Mouse (Mus musculus): Measurements from ENCODE around the gene Clic3. TPM values are rescaled to one million over a fixed set of nuclear protein-coding genes. Genes with fewer than 3 reads are reported as not detected.

Gene Clic3
- total RNA-seq, 2 experiments from 2014 or later: 1.4 to 1.7 TPM

- no peak for DNase-seq (ENCODE audit: low spot score in 2 of 2)
Observed at GRCm38 (mm10) chr2:25506964-25507363, 50.3 kb downstream of the Clic3 start.

Small RNA genes within 50 kb of the gene (microRNA-seq; reads per million reads assigned to microRNA genes)
- gene Mir3087: 1.1 reads per million

Other genes with a start within 250 kb of the Clic3 start
- 10 to 100 TPM; 64.8 to 65.8 TPM for gene Nelfb, start 245.3 kb upstream of the Clic3 start, total RNA-seq (2021)
- not detected for gene Stpg3, start 242.2 kb upstream of the Clic3 start, total RNA-seq (2021)
- gene Fam166a, start 238.1 kb upstream of the Clic3 start, total RNA-seq (2021): under 1 TPM; 0.45 to 0.68 TPM
- gene Tubb4b, start 232.1 kb upstream of the Clic3 start, total RNA-seq (2021): 100 to 1,000 TPM; 235 to 257 TPM
- under 1 TPM in 1 of 2 experiments, not detected in 1; 0.95 TPM for gene Slc34a3, start 222.5 kb upstream of the Clic3 start, total RNA-seq (2021)
- gene Rnf224, start 220.1 kb upstream of the Clic3 start, total RNA-seq (2021): not detected
- gene Rnf208, start 214.6 kb upstream of the Clic3 start, total RNA-seq (2021): 10 to 100 TPM; 14.3 to 18.7 TPM
- gene Cysrt1, start 214.4 kb upstream of the Clic3 start, total RNA-seq (2021): not detected
- gene AL732309.1, start 210.0 kb upstream of the Clic3 start, total RNA-seq (2021): 1 to 10 TPM; 4.4 to 5.9 TPM
- 10 to 100 TPM; 28.9 to 38.5 TPM for gene Tmem203, start 201.4 kb upstream of the Clic3 start, total RNA-seq (2021)
- gene Tprn, start 194.2 kb upstream of the Clic3 start, total RNA-seq (2021): 10 to 100 TPM; 15.5 to 18.7 TPM
- gene Ssna1, start 184.4 kb upstream of the Clic3 start, total RNA-seq (2021): 10 to 100 TPM; 56.0 to 56.8 TPM
- gene Anapc2, start 184.4 kb upstream of the Clic3 start, total RNA-seq (2021): 100 to 1,000 TPM; 110 to 115 TPM
- not detected for gene Tmem210, start 168.7 kb upstream of the Clic3 start, total RNA-seq (2021)
- gene Lrrc26, start 166.9 kb upstream of the Clic3 start, total RNA-seq (2021): not detected
- gene Grin1, start 137.7 kb upstream of the Clic3 start, total RNA-seq (2021): 10 to 100 TPM; 15.0 to 15.2 TPM
- gene Man1b1, start 124.5 kb upstream of the Clic3 start, total RNA-seq (2021): 10 to 100 TPM; 57.5 to 62.5 TPM
- 10 to 100 TPM; 32.1 to 33.9 TPM for gene Dpp7, start 100.5 kb upstream of the Clic3 start, total RNA-seq (2021)
- 10 to 100 TPM; 18.6 to 24.0 TPM for gene Uap1l1, start 91.2 kb upstream of the Clic3 start, total RNA-seq (2021)
- 1 to 10 TPM; 9.3 to 9.4 TPM for gene Sapcd2, start 84.5 kb upstream of the Clic3 start, total RNA-seq (2021)
- 10 to 100 TPM in 1 of 2 experiments, 1 to 10 TPM in 1; 10.0 to 11.8 TPM for gene Entpd2, start 61.0 kb upstream of the Clic3 start, total RNA-seq (2021)
- gene Npdc1, start 57.5 kb upstream of the Clic3 start, total RNA-seq (2021): 100 to 1,000 TPM; 102 to 112 TPM
- under 1 TPM in 1 of 2 experiments, not detected in 1; 0.82 TPM for gene Fut7, start 33.6 kb upstream of the Clic3 start, total RNA-seq (2021)
- gene Abca2, start 28.1 kb upstream of the Clic3 start, total RNA-seq (2021): 10 to 100 TPM; 30.4 to 34.3 TPM
- 10 to 100 TPM; 41.0 to 48.5 TPM for gene Paxx, start 4.3 kb downstream of the Clic3 start, total RNA-seq (2021)
- 1 to 10 TPM; 3.6 to 6.5 TPM for gene Ptgds, start 13.2 kb downstream of the Clic3 start, total RNA-seq (2021)
- gene Lcn12, start 37.1 kb downstream of the Clic3 start, total RNA-seq (2021): not detected
- gene Fbxw5, start 43.9 kb downstream of the Clic3 start, total RNA-seq (2021): 100 to 1,000 TPM in 1 of 2 experiments, 10 to 100 TPM in 1; 99.5 to 118 TPM
- 1 to 10 TPM; 1.0 to 9.9 TPM for gene C8g, start 44.9 kb downstream of the Clic3 start, total RNA-seq (2021)
- gene Traf2, start 90.1 kb downstream of the Clic3 start, total RNA-seq (2021): 10 to 100 TPM; 19.2 to 20.5 TPM
- 100 to 1,000 TPM; 171 to 191 TPM for gene Edf1, start 101.0 kb downstream of the Clic3 start, total RNA-seq (2021)
- gene Mamdc4, start 118.0 kb downstream of the Clic3 start, total RNA-seq (2021): 1 to 10 TPM; 4.1 to 7.1 TPM
- gene Phpt1, start 118.4 kb downstream of the Clic3 start, total RNA-seq (2021): 10 to 100 TPM; 74.7 to 80.0 TPM
- 1 to 10 TPM; 4.6 to 5.3 TPM for gene Ajm1, start 124.9 kb downstream of the Clic3 start, total RNA-seq (2021)
- 100 to 1,000 TPM; 117 to 128 TPM for gene Rabl6, start 151.7 kb downstream of the Clic3 start, total RNA-seq (2021)
- gene Ccdc183, start 160.8 kb downstream of the Clic3 start, total RNA-seq (2021): under 1 TPM in 1 of 2 experiments, not detected in 1; 0.11 TPM
- 10 to 100 TPM; 37.1 to 39.5 TPM for gene Tmem141, start 165.2 kb downstream of the Clic3 start, total RNA-seq (2021)
- 10 to 100 TPM; 10.2 to 14.4 TPM for gene Fcna, start 171.2 kb downstream of the Clic3 start, total RNA-seq (2021)
- gene Lcn8, start 196.3 kb downstream of the Clic3 start, total RNA-seq (2021): under 1 TPM in 1 of 2 experiments, not detected in 1; 0.68 TPM
- not detected for gene Lcn5, start 201.1 kb downstream of the Clic3 start, total RNA-seq (2021)
- gene Lcn6, start 219.9 kb downstream of the Clic3 start, total RNA-seq (2021): not detected
- not detected for gene Lcn10, start 225.9 kb downstream of the Clic3 start, total RNA-seq (2021)
- 1 to 10 TPM; 6.6 to 6.9 TPM for gene Obp2a, start 243.2 kb downstream of the Clic3 start, total RNA-seq (2021)
- 10 to 100 TPM; 74.3 to 75.0 TPM for gene Bmyc, start 249.9 kb downstream of the Clic3 start, total RNA-seq (2021)